Mouse (Mus musculus) retina, adult 2 months (tissue): ENCODE measurements at regions not wholly inside any gene's neighbourhood (a gene's known extent, or its start where the extent isn't known, plus 50 kb on each side); places are given as distances from the start of the nearest gene placed in this dataset.

Experiments
- DNase-seq: peaks from one replicate; pipeline ENCODE4 v3.0.0-alpha.2; 2012; ENCODE audit warnings: low read depth, low spot score

- no peak for DNase-seq
Measured at GRCm38 (mm10) chr2:160066491-160067303, 267.3 kb downstream of the Gm826 start.

- no peak for DNase-seq
Measured at GRCm38 (mm10) chr2:160062148-160062937, 271.6 kb downstream of the Gm826 start.

- DNase-seq = no peak
Measured at GRCm38 (mm10) chr2:160060091-160060490, 273.9 kb downstream of the Gm826 start.

- DNase-seq = no peak
Measured at GRCm38 (mm10) chr2:160057211-160057610, 276.8 kb downstream of the Gm826 start.

GRCm38 (mm10) chr2:160054411-160054810, 279.6 kb downstream of the Gm826 start:
- no peak for DNase-seq

GRCm38 (mm10) chr2:160048286-160048685, 285.7 kb downstream of the Gm826 start:
- DNase-seq = no peak

- no peak for DNase-seq
Measured at GRCm38 (mm10) chr2:160046881-160047543, 286.9 kb downstream of the Gm826 start.

- DNase-seq = no peak
Measured at GRCm38 (mm10) chr2:160044591-160044990, 289.4 kb downstream of the Gm826 start.

GRCm38 (mm10) chr2:160044184-160044583, 289.8 kb downstream of the Gm826 start:
- no peak for DNase-seq

GRCm38 (mm10) chr2:160029432-160029831, 304.5 kb downstream of the Gm826 start:
- DNase-seq = no peak

- no peak for DNase-seq
Measured at GRCm38 (mm10) chr2:160028459-160028858, 305.5 kb downstream of the Gm826 start.

- no peak for DNase-seq
Measured at GRCm38 (mm10) chr2:160025911-160026310, 308.1 kb downstream of the Gm826 start.

GRCm38 (mm10) chr2:160021541-160021940, 312.4 kb downstream of the Gm826 start:
- no peak for DNase-seq

- DNase-seq = no peak
Measured at GRCm38 (mm10) chr2:160020876-160021275, 313.1 kb downstream of the Gm826 start.

- no peak for DNase-seq
Measured at GRCm38 (mm10) chr2:160017020-160017812, 316.7 kb downstream of the Gm826 start.

- no peak for DNase-seq
Measured at GRCm38 (mm10) chr2:160011421-160011820, 322.5 kb downstream of the Gm826 start.

- no peak for DNase-seq
Measured at GRCm38 (mm10) chr2:160002695-160003094, 331.3 kb downstream of the Gm826 start.

GRCm38 (mm10) chr2:160000449-160000848, 333.5 kb downstream of the Gm826 start:
- no peak for DNase-seq

GRCm38 (mm10) chr2:159997395-159997794, 336.6 kb downstream of the Gm826 start:
- no peak for DNase-seq

GRCm38 (mm10) chr2:159994490-159994889, 339.5 kb downstream of the Gm826 start:
- DNase-seq = no peak

- DNase-seq = no peak
Measured at GRCm38 (mm10) chr2:159986719-159987118, 347.2 kb downstream of the Gm826 start.
